Mouse (Mus musculus): ENCODE measurements around the gene Apln.

Apln gene

DNA sequence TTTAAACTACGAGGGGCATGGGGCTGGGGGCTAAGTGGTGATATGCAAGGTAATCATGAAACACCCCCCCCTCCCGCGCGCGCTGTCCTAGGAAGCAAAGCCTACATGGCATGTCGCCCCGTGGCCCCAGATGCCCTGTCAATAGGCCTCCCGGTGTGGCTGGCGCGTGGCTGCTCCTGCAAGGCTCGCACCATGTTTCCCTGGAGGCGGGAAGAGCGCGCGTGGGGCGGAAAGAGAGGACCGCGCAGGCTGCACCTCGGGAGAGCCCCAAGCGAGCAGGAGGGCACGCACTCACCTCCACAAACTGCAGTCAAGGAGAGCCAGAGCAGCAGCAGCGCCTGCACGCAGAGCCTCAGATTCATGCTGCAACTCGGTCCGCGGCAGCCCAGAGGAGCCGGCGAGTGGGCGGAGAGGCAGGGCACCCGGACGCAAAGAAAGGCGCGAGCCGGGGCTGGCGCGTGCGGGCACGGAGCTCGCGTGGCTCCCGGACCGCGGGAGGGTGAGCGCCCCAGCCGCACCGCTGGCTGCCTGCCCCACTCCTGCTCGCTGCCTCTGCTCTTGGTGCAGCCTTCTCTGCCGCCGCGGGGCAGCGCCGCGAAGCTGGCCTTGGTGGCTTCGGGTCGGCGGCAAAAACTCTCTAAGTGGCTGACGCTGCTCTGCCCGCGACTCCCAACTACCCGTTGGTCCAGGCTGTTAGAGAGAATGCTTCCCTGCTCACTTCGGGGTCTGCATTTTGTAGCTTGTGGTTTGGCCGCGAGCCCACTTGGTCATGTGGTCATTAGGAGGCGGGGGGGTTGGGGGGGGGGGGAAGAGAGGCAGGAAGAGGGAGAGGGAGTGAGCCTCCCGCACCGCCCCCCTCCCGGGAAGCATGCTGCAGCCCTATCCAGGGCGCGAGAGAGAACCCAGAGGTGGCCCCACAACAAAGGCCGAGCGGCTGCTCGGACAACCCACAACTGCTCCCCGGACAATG lies at the start of gene Apln:
Apln (minus strand) TSS at position 710 of the 970 bp plus-strand sequence.
- peak in 1 of 2 experiments; percentile 24 for DNase-seq (ENCODE audit: low spot score in 2 of 2)

DNA sequence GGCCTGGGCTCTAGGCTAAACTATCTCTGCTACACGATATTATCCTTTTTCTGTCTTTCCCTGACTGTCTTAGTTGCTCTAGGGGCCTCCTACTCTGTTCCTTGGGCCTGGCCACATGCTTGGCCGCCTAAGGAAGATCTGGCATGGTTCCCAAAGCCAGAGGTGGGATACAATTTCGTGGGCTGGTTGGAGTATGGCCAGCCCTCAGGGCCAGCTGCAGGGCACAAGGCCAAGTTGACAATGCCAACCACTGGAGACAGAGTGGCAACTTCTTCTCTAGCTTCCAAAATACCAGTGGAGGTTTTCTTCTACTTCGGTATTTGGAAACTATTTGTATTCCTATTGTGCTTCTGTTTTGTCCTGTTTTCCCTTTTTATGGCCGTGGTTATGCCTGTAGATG lies 47.7 kb upstream of the Apln start:
- no peak for DNase-seq (ENCODE audit: low spot score in 2 of 2)

DNA sequence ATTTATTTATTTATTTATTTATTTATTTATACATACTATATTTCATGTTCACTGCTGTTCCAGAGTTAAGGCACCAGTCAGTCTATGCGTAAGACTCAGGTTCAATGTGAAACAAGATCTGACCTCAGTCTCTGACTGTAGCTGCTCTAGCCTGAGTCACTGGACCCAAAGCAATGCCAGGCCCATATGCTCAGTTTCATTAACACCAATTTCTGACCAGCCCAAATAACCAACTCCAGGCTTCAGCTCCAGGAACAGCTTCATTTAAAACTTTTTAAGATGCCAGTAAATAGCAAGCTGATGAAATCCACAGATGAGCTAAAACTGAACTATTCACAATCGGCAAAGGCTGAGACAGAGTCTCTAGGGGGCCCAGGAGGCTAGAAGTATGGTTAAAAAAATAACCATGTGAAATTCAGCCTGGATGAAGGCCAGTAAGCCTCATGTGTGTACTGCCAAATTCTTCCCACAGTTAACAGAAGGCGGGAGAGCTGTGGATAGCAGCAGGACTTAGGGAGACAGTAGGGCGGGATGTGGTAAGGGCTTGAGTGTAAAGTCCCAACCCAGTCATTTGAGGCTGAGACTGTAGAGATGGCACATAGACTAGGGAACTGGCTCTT lies 42.3 kb upstream of the Apln start:
- no peak for DNase-seq (ENCODE audit: low spot score in 2 of 2)

DNA sequence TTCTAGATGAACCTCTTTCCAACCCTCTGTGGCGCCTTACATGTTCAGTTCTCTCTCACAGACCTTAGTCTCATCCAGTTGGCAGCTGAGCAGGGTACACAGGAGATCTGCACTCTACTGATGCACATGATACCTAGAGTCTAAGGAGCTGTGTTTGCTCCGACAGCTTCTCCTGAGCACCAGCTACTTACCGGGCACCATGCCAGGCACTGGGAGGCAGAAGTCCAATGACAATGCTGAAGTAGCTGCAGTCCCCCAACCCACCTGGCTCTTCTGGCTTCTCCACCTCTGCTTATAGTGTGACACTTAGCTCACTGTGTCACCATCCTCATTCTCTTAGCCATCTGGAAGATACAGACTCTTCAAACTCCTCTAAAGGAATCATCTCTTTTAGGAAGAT lies 40.0 kb upstream of the Apln start:
- no peak for DNase-seq (ENCODE audit: low spot score in 2 of 2)

DNA sequence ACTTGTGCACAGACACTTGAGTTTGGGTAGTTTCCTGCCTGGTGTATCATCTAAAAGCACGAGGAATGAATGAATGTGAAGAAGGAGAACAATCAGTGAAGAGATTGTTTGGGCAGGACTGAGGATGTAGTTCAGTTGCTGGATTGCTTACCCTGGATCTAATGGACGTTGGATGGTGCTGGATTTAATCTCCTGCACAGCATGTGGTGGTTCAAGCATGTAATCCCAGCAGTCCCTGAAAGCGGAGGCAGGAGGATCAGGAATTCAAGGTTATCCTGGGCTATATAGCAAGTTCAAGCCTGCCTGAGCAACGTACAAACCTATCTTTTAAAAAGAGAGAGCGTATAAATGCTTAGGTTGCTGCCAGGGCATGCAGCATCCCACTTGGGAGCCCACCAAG lies 37.7 kb upstream of the Apln start:
- DNase-seq (ENCODE audit: low spot score in 2 of 2), result no peak

DNA sequence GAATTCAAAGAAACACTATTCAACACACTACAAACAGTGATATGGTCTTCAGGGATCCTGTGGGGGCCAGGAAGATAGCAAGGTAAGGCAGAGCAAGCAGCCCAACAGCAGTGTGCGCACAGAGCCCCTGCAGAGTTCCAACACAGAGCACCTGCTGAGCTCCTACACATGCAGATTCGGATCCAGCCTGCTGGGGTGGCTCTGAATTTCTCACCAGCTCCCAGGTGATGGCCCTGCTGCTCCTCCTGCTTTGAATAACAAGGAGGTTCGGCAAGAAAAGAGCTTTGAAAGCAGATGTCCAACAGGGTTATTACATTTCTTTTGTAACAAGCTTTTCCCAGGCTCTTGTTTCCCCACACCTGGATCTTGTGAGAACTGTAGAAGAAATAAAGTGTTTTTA lies 37.3 kb upstream of the Apln start:
- DNase-seq (ENCODE audit: low spot score in 2 of 2), result no peak

DNA sequence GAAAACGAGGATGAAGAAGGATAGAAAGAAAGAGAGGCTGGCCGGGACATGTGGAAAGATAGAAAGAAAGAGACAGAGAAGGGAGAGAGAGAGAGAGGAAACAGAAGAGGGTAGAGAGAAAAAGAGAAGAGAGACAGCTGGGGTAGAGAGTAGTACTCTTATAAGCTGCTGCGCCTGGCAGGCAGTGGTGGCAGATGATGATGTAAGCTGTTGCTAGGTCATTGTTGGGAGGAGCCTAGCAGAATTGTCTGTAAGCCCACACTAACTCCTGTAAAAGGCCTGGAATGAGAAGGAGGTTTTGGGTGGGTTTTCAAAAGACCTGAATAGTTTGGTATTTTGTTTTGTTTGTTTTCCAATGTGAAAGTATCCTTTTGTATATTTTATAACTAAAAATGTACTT lies 32.2 kb upstream of the Apln start:
- no peak for DNase-seq (ENCODE audit: low spot score in 2 of 2)

DNA sequence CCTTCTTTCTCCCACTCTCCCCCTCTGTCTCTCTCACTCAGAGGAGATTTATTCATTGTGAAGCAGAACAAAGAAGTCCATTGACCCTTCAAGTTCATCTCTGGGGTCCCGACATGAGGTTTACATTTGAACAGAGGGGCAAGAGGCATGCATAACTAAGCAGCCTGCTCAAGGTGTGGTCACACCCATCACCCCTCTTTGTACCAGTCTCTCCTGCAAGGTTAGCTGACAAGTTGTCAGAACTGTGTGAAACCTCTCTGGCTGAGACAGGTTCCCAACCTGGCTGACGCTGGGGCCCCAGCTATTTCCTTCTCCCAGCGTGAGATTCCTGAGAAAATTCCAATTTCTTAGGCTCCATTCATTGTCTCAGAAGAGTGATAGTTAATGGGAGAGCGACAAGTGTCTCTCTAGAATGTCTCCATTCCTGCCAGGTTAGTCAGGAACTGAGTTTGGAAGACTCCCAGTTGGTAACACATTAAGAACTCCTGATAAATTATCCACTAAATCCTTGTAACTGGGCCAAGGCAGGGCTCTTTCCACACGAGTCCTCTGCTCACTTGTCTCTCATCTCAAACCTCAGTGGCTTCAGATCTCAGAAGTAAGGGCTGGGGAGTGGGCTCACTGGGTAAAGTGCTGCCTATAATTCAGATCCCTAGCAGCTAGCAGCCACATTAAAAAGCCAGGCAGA lies 29.7 kb upstream of the Apln start:
- DNase-seq (ENCODE audit: low spot score in 2 of 2), result no peak

DNA sequence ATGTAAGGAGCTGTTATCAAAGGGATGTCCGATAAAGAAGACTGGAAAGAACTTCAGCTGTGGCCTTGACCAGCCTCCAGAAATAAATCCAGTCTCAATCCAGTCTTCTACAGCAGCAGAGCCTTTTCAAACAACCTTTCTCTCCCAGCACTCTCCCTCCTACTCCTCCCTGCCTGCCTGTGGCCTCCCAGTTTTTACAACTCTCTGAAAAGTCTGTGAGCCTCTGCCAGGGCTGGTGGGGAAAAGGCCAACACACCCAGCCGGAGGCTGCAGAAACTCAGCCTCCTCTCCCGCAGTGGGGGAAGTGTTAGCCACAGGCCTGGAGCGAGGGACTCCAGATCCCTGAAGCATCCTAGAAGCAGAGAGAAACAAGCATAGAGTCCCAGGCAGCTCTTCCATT lies 27.8 kb upstream of the Apln start:
- DNase-seq (ENCODE audit: low spot score in 2 of 2), result no peak

DNA sequence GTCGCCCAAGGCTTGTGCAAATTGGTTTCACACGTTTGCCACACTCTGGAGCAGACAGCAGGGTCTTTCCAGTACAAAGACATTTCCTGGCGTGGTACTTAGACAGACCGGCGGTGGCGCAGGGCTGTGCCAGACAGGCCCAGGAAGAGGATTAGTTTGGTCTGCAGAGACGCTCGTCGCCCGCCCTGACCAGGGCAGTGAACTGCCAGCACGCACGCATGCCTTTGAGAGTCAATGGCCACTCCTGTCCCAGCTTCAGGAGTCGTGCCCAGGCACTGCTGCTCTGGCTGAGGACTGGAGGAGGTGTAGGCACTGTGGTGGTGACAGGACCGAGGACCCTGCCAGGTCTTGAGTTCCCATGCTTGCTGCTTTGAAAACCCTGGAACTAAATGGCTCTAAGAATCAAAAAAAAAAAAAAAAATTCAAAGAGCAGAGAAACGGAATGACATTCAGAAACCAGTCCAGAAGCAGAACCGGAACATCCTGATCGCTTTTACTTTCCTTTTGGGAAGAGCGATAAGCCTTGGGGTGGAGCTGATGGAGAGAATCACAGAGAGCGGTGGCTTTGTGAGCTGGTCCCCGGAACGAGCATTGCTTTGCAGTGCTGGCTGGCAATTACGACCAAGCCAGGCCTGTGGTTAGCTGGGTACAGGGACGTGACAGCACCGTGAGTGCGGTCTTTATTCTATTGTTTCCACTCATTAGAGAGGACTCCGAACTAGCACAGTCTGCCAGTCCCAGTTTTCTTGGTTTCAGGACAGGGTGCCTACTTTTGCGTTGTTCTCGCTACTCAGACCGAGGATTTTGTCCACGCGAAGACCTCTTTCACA lies 19.7 kb upstream of the Apln start:
- DNase-seq (ENCODE audit: low spot score in 2 of 2), result peak in 1 of 2 experiments; percentile 37

DNA sequence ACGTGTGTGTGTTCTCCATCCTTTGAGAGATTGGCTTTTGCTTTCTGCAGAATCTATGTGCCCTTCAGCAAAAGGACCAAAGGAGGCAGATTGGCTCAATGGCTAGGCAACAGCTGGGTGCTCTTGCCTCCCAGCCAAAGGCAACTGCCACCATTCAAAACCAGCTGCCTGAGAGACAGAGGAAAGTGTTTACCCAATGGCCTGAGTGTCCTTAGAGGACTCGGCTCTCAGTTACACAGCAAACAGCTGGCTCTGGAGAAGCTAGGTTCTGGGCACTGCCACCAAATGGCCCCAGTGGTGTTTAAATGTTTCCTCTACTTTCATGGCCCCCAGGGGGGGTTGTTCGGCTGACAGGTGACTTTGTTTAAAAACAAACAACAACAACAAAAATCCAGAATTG lies 19.1 kb upstream of the Apln start:
- DNase-seq (ENCODE audit: low spot score in 2 of 2), result no peak

DNA sequence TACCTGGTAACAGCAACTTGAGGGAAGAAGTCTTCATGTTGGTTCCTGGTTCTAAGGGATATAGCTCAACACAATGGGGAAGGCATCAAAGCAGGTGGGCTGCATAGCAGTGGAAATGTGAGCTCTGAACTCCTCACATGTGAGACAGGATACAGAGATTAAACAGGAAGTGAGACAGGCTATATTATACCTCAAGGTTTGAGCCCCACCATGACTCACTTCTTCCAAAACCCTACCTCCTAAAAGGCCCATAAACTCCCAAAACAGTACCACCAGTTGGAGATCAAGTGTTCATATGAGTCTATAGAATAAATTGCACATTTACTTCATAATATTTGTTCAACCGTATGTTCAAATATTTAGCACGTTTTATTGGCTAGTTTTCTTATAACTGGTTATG lies 11.7 kb upstream of the Apln start:
- DNase-seq (ENCODE audit: low spot score in 2 of 2), result no peak

DNA sequence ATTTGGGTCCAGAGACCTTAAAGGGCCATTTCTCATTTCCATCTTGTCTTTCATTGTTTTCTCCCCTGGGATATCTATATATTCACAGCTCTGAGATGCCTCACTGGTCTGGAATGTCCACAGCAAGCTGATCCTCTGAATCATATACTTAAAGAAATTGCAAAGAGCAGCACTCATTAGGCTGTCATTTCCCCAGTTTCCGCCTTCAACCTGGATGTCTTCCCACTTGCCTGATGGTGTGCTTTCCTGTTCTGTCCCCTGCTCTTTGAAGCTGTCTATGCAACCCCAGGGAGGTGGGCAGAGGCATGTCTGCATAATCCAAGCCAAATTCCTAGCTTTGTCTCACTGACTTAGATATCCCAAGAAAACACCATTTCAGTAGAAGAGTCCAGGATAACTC lies 9.6 kb upstream of the Apln start:
- DNase-seq (ENCODE audit: low spot score in 2 of 2), result no peak

DNA sequence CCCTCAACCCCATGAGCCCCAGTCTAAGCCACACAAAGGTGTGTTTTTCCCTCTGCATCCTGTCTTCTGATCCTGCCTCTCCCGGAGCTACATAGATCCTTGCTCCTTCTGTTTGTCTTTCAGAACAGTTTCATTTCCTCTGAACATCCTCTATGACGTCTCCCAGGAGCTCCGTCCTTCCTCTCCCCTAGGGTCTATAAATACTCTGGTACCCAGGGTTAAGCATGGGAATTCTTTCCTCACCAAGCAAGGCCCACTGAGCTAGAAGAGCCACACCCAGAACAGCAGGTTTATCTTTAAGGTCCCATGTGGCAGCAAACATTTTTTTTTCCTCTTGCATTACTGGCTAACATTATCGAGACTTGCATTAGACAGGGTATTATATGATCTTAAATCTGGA lies 8.1 kb upstream of the Apln start:
- DNase-seq (ENCODE audit: low spot score in 2 of 2), result no peak

DNA sequence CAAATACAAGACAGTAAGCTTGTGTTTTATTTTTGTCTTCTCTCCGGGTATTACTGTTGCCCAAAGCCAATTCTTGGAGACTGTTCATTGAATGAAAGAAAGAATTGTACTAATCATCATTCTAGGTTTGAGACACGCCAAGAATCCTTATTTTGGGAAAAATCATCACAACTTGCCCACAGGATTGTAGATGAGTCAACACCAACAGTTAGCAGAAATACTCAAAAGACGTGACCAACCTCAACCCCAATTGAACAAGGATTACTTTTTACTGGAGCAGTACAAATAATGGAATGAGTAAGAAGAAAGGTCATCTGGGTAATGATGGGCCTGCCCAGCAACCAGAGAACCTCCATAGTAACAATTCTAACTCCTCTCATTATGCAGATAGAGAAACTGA lies 5.7 kb upstream of the Apln start:
- no peak for DNase-seq (ENCODE audit: low spot score in 2 of 2)

DNA sequence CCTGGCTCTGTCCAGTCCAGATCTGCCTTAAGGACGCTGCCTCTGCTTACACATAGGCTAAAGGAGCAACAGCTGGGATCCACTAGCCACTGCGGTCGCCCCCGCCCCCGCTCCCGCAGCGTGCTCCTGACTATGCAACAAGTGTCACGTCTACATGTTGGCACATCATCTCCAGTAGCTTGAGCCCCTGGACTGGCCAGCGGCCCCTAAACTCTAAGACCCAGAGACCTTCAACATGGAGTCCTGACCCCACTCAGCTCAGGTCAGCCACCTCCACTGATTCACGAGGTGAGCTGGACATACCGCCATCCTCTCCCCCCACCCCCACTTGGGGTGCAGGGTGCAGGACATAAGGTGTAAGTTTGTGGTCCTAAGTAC lies 898 bp downstream of the Apln start:
- DNase-seq (ENCODE audit: low spot score in 2 of 2), result no peak

DNA sequence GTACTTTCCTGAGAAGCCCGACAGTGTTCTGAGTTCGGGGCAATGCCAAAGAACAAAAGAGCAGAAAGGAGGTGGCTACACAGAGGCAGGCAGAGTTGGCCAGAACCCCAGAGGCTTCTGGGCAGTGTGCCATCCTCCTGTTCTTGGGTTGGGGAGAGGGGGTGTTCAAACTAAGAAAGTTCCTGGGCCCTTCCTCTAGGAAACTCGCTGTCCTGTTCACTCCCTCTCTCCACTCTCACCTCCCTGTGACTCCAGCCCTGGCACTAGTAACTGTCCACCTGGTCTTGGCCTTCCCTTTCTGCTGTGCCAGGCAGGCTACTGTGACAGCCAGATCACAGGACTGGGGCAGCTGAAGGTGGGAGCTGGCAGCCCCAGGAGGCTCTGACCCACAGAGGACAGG lies 1.6 kb downstream of the Apln start:
- DNase-seq (ENCODE audit: low spot score in 2 of 2), result peak in 1 of 2 experiments; percentile 28

DNA sequence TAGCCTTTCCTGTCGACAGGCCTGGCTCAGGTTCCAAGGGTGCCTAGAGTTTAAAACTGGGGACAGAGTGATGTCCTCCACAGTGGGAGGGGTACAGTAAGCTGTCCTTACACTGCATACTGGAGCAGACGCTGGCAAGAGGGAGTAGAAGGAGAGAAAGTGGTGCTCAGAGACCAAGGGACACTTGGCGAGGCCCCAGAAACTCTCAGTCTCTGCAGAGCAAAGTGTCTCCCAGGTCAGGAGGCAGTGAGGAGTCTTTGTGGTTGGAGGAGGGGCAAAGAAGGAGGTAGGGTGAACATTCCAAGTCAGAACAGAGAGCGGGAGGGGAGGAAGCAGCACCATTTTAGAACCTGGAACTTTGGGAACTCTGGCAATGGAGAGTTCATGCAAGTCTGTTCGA lies 2.8 kb downstream of the Apln start:
- DNase-seq (ENCODE audit: low spot score in 2 of 2), result no peak

DNA sequence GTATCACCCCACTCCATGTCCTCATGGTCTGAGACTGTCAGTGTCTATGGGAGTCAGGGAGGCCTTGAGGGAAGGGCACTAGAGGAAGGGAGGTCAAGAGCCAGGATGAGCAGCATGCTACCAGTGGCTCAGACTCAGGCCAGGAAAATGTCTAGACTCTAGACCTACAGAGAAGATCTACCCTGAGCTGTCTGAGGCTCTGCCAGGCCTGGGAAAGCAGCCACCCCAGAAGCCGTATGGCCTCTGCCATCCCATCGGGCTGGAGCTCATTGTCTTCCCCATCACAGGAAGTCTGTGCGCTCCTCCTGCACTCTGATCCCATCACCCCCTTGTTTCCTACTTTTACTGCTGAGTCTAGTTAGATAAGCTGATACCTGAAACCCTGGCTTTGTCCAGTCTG lies 4.1 kb downstream of the Apln start:
- no peak for DNase-seq (ENCODE audit: low spot score in 2 of 2)

DNA sequence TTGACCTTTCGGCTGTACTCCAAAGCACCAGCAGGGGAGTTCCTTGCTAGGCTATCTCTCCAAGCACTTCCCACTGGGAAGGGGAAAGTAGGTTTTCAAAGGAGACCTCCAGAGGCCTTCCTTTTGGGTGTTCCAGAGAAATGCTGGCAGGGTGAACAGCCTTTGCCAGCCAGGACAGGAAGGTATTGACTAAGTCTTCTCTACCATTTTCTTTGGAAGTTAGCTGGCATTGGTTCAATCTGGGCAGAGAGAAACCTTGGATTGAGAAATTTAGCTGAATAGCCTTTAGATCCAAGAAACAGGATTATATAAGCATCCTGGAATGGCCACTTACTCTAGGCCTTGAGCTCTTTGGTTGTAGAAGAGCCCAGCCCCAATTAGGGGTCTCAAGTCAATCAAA lies 11.8 kb downstream of the Apln start:
- DNase-seq (ENCODE audit: low spot score in 2 of 2), result no peak

DNA sequence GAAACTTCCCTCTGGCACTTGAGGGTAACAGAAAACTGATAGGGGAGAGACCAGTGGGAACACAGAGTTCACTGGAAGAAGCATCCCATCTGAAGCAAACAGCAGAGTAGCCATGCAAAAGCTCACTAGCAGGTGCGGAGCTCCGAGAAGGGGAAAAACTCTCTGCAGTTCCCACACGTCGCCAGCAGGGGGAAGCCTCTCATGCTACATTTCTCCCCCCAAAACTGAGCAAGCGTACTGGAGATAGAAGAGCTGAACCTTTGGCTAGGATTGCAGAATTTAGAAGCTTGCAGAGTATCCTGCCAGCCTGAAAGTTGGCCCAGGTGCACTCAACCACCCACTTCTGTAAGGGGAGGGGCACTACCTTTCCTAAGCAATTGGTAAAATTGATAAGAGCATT lies 14.7 kb downstream of the Apln start:
- DNase-seq (ENCODE audit: low spot score in 2 of 2), result peak; percentile 56 to 74

DNA sequence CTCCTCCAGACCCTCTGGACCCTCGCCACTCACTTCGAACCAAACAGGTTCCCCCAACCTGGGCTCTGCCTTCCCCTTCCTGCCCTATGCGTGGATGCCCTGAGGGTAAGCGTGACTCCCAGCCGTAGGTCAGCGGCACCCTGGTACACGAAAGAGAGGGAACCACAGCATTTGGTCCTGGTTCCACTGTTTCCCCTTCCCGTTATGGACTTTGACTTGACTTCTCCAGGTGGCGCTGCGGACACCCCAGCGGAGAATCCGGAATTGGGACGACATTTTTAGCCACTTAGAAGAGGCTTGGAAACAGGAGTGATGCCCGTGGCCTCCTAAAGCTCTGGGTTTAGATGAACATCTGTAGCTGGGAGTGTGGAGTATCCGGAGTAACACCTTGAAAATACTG lies 15.3 kb downstream of the Apln start:
- no peak for DNase-seq (ENCODE audit: low spot score in 2 of 2)

Data from cerebellum, postnatal 4 days (tissue).